Mouse (Mus musculus): ENCODE results near the gene Lix1l. TPM values are rescaled to one million over a fixed set of nuclear protein-coding genes. Genes with fewer than 3 reads are reported as not detected.
"Not testable (repeated sequence)": the region's sequence is repeated elsewhere in the genome, so short reads cannot be mapped to it uniquely, and the experiment has no call there.

Gene Lix1l
- polyA plus RNA-seq, 1 experiment from 2014 or later = 5.6 TPM

DNA sequence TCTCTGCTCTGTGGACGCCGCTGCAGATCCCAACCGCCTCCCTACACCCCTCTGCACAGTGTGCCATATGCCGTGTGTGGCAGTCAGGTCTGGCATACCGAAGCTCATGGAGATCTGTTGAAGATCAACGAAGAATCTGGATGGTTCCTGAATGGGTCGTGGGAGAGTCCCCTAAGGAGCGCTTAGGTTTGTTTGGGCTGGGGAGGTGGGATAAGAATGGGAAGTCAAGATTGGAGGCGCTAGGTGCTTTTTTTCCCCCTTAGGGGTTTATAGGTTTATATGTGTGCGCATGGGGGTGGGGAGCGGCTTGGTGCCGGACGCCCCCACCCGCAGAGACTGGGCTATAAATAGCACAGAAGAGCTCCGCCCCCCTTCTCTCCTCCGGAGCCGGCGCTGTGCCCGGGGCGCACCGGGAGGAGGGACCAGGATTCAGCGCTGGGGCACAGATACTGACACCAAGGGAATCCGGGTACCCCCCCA lies 4.7 kb upstream of the Lix1l start, which contains the start of gene Ankrd34a:
Ankrd34a (plus strand) TSS at position 409 of the 480 bp plus-strand sequence.
- H3K27ac ChIP-seq (replicated peaks) = peak within 1 kb of the TSS; percentile 47
- H3K27me3 ChIP-seq = peaks cover 37% of the 10 kb centered on the region
- H3K4me2 ChIP-seq (replicated peaks) = peak within 1 kb of the TSS; percentile 77
- WGBS = under 1% methylated on average over 19 of the region's 23 CpGs
- peaks cover 55% of the 10 kb centered on the region for H3K4me1 ChIP-seq
- H3K9ac ChIP-seq (replicated peaks) = peak within 1 kb of the TSS; percentile 58
- ATAC-seq (ENCODE audit: low FRiP score, low read depth) = no peak
- peak within 1 kb of the TSS; percentile 49 for H3K4me3 ChIP-seq
- no peaks in the 10 kb centered on the region for H3K36me3 ChIP-seq
- H3K9me3 ChIP-seq = no peaks in the 10 kb centered on the region

- Histone ChIP-seq H3K9ac (replicated peaks) (peak overlapping the region; percentile 58), H3K36me3 (no peaks in the 10 kb centered on the region), H3K4me1 (peaks cover 56% of the 10 kb centered on the region), H3K27me3 (peaks cover 37% of the 10 kb centered on the region), H3K4me3 (peak overlapping the region; percentile 49), H3K9me3 (no peaks in the 10 kb centered on the region), H3K27ac (replicated peaks) (no peak overlapping the region), H3K4me2 (replicated peaks) (peak overlapping the region; percentile 77)
- WGBS = 1% methylated on average over 11 of the region's 12 CpGs
- no peak for ATAC-seq (ENCODE audit: low FRiP score, low read depth)
Measured at GRCm38 (mm10) chr3:96596855-96597254, 4.1 kb upstream of the Lix1l start.

DNA sequence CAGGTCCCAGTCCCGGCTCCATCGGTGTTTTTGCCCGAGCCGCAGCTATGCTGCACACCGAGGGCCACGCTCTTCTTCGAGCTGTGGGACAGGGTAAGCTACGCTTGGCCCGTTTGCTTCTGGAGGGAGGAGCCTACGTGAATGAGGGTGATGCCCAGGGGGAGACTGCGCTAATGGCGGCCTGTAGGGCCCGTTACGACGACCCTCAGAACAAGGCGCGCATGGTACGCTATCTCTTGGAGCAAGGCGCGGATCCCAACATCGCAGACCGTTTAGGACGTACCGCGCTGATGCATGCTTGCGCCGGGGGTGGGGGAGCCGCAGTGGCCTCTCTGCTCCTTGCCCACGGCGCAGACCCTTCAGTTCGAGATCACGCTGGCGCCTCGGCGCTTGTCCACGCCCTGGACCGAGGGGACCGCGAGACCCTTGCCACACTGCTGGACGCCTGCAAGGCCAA lies 3.5 kb upstream of the Lix1l start:
- Histone ChIP-seq H3K36me3 (no peaks in the 10 kb centered on the region), H3K27me3 (peaks cover 34% of the 10 kb centered on the region), H3K9ac (replicated peaks) (peak overlapping the region; percentile 58), H3K4me2 (replicated peaks) (peak overlapping the region; percentile 77), H3K4me1 (peaks cover 57% of the 10 kb centered on the region), H3K27ac (replicated peaks) (peak overlapping the region; percentile 47), H3K4me3 (peak overlapping the region; percentile 49), H3K9me3 (no peaks in the 10 kb centered on the region)
- no peak for ATAC-seq (ENCODE audit: low FRiP score, low read depth)
- under 1% methylated on average over 40 of the region's 40 CpGs for WGBS

- Histone ChIP-seq H3K27me3 (peaks cover 34% of the 10 kb centered on the region), H3K9me3 (no peaks in the 10 kb centered on the region), H3K4me2 (replicated peaks) (peak overlapping the region; percentile 77), H3K9ac (replicated peaks) (peak overlapping the region; percentile 58), H3K27ac (replicated peaks) (peak overlapping the region; percentile 47), H3K36me3 (peaks cover under 1% of the 10 kb centered on the region; the same call in 1 of the 2 replicates), H3K4me1 (peaks cover 57% of the 10 kb centered on the region), H3K4me3 (peak overlapping the region; percentile 49)
- ATAC-seq (ENCODE audit: low FRiP score, low read depth) = no peak
- WGBS = 2% methylated on average over 54 of the region's 54 CpGs
Measured at GRCm38 (mm10) chr3:96598156-96599068, 2.5 kb upstream of the Lix1l start.

- Histone ChIP-seq H3K27me3 (peaks cover 34% of the 10 kb centered on the region), H3K4me2 (replicated peaks) (peak overlapping the region; percentile 77), H3K27ac (replicated peaks) (no peak overlapping the region), H3K9me3 (no peaks in the 10 kb centered on the region), H3K4me3 (no peak overlapping the region), H3K4me1 (peaks cover 64% of the 10 kb centered on the region), H3K9ac (replicated peaks) (no peak overlapping the region), H3K36me3 (peaks cover 7% of the 10 kb centered on the region)
- ATAC-seq (ENCODE audit: low FRiP score, low read depth) = no peak
- 44% methylated on average over 8 of the region's 8 CpGs for WGBS
Measured at GRCm38 (mm10) chr3:96599069-96599393, 1.9 kb upstream of the Lix1l start.

GRCm38 (mm10) chr3:96599411-96599810 lies 1.5 kb upstream of the Lix1l start:
- Histone ChIP-seq H3K4me3 (no peak overlapping the region), H3K9ac (replicated peaks) (no peak overlapping the region), H3K9me3 (no peaks in the 10 kb centered on the region), H3K4me1 (peaks cover 67% of the 10 kb centered on the region), H3K27me3 (peaks cover 34% of the 10 kb centered on the region), H3K36me3 (peaks cover 7% of the 10 kb centered on the region), H3K27ac (replicated peaks) (no peak overlapping the region), H3K4me2 (replicated peaks) (no peak overlapping the region)
- WGBS = 58% methylated on average over 3 of the region's 3 CpGs
- no peak for ATAC-seq (ENCODE audit: low FRiP score, low read depth)

- WGBS = under 1% methylated on average over 14 of the region's 40 CpGs
- H3K27me3 ChIP-seq = peaks cover 18% of the 10 kb centered on the region
- ATAC-seq (ENCODE audit: low FRiP score, low read depth) = peak; percentile 71
- H3K4me3 ChIP-seq = peak overlapping the region; percentile 95
- H3K36me3 ChIP-seq = peaks cover 7% of the 10 kb centered on the region
- peak overlapping the region; percentile 70 for H3K4me2 ChIP-seq (replicated peaks)
- peak overlapping the region; percentile 97 for H3K27ac ChIP-seq (replicated peaks)
- H3K9ac ChIP-seq (replicated peaks) = peak overlapping the region; percentile 98
- no peaks in the 10 kb centered on the region for H3K9me3 ChIP-seq
- H3K4me1 ChIP-seq = peaks cover 65% of the 10 kb centered on the region
Measured at GRCm38 (mm10) chr3:96601251-96601787, 370 bp downstream of the Lix1l start.

DNA sequence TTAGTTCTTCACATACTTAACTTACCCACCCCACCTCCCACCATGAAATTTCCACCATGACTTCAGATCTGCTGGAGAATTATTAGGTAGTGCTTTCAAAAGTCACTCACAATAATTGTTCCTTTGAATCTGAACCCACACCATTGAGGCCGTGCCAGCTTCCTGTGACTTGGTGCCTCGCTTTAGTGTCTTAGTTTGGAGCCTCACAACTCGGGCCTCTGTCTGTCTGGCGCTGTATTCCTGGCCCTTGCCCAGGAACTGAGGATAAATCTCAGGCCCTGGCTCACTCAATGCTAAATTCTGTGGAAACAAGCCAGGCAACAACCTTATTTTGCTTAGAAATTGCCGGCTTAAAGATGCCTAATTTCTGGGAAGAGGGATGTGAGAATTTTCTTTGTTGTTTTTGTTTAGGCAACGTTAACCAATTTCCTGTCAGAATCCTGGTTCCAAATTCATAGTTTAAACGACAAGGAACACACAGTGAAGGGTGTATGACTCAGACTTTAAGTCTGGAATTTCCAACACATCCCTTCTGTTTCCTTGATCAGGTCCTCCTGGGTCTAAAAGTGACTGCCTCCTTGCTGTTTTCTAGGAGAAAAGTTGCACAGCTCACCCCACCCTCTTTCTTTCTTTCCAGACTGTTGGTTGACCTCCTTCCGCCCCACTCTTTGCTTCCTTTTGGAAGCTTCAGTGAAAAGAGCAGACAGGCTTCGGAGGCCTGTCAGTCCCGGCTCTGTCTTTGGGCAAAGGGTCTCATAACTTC lies 1.2 kb downstream of the Lix1l start:
- Histone ChIP-seq H3K27me3 (peaks cover 10% of the 10 kb centered on the region), H3K36me3 (peaks cover 7% of the 10 kb centered on the region), H3K4me1 (peaks cover 57% of the 10 kb centered on the region), H3K9ac (replicated peaks) (peak overlapping the region; percentile 98), H3K4me2 (replicated peaks) (peak overlapping the region; percentile 70), H3K27ac (replicated peaks) (peak overlapping the region; percentile 97), H3K4me3 (peak overlapping the region; percentile 95), H3K9me3 (no peaks in the 10 kb centered on the region)
- no peak for ATAC-seq (ENCODE audit: low FRiP score, low read depth)
- WGBS = 22% methylated on average over 10 of the region's 10 CpGs

- peaks cover 51% of the 10 kb centered on the region for H3K4me1 ChIP-seq
- WGBS = 34% methylated on average over 5 of the region's 5 CpGs
Measured at GRCm38 (mm10) chr3:96602704-96603084, 1.7 kb downstream of the Lix1l start.

DNA sequence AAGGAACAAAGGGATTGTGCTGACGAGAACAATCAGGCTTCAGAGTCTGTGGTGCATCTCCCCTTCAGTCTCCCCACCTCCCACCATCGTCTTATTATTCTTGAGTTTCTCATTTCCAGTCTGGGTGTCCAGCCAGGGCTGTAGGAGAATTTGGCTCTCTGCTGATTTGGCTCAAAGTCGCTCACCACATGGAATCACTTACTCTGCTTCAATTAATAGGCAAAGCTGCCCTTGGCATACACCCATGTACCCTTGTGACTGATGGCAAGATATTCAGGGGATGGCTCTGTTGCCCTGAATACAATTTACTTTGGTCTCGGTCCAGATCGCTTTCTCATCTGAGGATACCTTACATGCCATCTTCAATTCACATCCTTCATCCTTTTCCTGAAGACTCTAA lies 2.4 kb downstream of the Lix1l start:
- H3K9me3 ChIP-seq = no peaks in the 10 kb centered on the region
- 45% methylated on average over 5 of the region's 5 CpGs for WGBS
- peaks cover 7% of the 10 kb centered on the region for H3K36me3 ChIP-seq
- ATAC-seq (ENCODE audit: low FRiP score, low read depth) = no peak
- peaks cover 45% of the 10 kb centered on the region for H3K4me1 ChIP-seq
- H3K9ac ChIP-seq (replicated peaks) = peak overlapping the region; percentile 98
- peak overlapping the region; percentile 97 for H3K27ac ChIP-seq (replicated peaks)
- peaks cover 10% of the 10 kb centered on the region for H3K27me3 ChIP-seq
- peak overlapping the region; percentile 70 for H3K4me2 ChIP-seq (replicated peaks)
- peak overlapping the region; percentile 95 for H3K4me3 ChIP-seq

More at GRCm38 (mm10) chr3:96602704-96603084, 1.7 kb downstream of the Lix1l start:
- ATAC-seq (ENCODE audit: low FRiP score, low read depth) = no peak
- Histone ChIP-seq H3K36me3 (peaks cover 7% of the 10 kb centered on the region), H3K9me3 (no peaks in the 10 kb centered on the region), H3K27me3 (peaks cover 10% of the 10 kb centered on the region), H3K4me2 (replicated peaks) (peak overlapping the region; percentile 70), H3K9ac (replicated peaks) (peak overlapping the region; percentile 98), H3K4me3 (peak overlapping the region; percentile 95), H3K27ac (replicated peaks) (peak overlapping the region; percentile 97)

GRCm38 (mm10) chr3:96606007-96606406 lies 5.1 kb downstream of the Lix1l start:
- 90% methylated on average over 4 of the region's 4 CpGs for WGBS
- H3K36me3 ChIP-seq; H3K27me3 ChIP-seq; H3K4me2 ChIP-seq (replicated peaks); H3K9me3 ChIP-seq; H3K4me3 ChIP-seq; H3K27ac ChIP-seq (replicated peaks); ATAC-seq (ENCODE audit: low FRiP score, low read depth); H3K9ac ChIP-seq (replicated peaks): not testable (repeated sequence)
- H3K4me1 ChIP-seq = peaks cover 33% of the 10 kb centered on the region
